Mouse (Mus musculus): ENCODE data around the gene Rab3b.

Rab3b gene

DNA sequence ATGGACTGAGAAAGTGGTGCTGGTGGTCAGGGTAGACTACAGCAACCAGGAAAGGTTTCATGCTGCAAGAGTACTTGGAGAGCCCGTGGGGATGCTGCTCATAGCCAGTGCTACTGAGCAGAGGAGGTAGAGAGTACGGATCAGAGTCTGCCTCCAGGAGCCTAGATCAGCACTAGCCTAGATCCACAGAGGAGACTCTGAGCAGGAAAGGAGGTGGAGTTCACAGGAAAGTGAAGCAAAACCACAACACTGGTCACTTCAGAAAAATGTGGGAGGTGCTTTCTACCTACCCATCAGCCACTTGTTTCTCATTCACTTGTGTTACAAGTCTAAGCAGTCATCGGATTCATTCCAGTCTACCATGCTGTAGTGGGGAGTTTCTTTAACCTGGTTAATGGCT is 80.8 kb downstream of the Rab3b start:
- no peak for DNase-seq

DNA sequence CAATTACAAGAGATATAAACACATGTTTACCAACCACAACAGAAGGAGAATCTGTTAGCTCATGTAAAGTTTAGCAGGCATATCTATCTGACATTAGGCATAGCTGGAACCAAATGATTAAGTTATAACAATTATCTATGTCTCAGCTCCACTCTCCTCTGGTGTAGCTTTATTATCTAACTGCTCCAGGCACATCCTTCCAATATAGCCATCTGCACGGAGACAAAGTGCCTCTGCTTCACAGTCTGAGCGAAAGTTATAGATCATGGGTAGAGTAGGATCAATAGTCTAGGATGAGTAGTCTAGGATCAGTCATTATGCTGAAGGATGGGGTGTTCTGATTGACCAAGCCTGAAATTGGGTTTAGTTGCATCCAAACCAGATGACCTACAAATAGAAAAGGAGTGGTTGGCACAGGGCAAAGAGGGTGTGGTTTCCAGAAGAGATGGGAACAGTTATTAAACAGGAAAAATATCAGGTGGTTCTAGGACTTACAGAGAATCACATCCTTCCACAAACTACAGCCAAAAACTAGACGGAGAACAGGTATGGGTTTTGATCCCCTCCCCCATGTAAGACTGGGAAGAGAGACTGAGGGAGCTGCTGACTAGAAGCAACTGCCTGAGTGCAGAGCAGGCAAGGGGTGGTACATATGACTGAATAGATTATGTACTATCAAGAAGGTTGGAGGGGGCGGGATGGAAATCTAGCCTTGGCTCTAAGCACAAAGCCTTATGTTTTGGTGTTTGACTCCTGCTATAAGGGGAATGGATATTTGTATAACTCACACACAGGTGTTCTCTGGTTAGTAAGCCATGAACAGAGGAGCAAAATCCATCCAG is 82.0 kb downstream of the Rab3b start:
- no peak for DNase-seq

DNA sequence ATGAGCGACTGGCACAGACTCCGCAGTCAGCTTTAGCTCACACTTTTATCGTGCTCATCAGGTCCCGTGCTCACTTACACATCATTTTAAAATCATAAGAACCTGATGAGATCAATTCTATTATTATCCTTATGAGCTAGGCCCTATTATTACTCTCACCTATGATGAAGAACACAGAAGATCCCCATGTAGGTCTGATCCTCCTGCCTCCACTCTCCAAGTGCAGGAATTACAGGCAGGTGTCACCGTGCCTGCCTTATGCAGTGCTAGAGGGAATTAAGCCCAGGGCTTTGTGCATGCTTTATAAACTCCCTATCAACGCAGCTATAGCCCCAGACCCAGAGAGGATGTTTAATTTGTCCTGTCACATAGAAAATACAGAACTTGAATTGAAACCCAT is 84.2 kb downstream of the Rab3b start:
- no peak for DNase-seq

DNA sequence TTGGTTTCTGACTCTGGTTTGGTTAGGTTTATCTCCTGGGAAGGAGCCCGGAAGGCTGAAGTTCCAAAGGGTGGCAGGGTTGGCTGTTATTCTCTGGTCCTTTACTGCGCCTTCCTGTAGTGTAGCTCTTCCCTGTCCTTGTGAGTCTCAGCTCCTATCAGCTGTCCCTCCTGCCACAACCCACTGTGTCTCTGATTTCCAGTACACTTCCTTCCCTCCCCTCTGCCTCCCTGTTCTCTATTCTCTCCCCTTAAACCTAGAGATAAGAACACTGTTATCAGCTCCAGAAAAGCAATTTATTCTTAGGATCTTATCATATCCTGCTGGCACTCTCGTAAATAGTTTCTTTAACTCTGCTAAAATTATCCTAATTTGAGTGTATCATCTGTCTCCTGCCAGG is 90.7 kb downstream of the Rab3b start:
- no peak for DNase-seq

DNA sequence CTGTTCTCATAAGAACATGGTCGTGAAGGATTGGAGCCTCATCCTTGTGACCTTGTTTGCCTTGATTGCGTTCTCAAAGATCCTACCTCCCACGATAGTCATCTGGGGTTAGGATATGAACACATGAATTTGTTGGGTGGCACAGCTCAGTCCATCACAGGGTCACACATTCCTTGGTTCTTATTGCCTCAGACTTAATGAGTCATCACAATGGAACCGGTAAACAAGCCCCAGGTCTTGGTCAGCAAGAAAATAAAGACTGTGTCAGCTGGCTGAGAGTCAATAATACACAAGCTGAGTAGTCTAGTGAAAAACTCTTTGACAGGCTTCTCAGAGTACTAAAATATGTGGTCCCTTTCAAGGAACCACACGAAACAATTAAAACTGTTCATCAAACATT is 92.2 kb downstream of the Rab3b start:
- DNase-seq, result no peak

DNA sequence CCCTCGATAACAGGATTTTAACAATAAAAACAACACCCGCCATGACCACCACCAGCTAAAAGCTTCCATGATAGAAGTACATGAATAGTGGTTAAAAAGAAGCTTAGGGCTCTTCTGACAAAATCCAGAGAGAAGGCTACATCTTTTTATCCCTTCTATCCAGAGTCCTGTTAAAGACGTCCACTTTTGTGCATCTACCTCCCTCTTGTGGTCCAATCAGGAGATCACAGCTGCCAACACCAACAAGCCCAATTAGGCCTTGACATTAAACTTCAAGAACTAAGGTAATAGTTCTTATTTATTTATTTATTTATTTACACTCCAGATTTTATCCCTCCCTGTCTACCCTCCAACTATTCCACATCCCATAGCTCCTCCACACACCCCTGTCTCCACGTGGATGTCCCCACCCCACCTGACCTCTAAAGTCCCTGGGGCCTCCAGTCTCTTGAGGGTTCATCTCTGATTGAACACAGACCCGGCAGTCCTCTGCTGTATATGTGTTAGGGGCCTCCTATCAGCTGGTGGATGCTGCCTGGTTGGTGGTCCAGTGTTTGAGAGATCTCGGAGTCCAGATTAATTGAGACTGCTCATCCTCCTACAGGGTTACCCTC is 97.7 kb downstream of the Rab3b start:
- DNase-seq, result peak; percentile 42

DNA sequence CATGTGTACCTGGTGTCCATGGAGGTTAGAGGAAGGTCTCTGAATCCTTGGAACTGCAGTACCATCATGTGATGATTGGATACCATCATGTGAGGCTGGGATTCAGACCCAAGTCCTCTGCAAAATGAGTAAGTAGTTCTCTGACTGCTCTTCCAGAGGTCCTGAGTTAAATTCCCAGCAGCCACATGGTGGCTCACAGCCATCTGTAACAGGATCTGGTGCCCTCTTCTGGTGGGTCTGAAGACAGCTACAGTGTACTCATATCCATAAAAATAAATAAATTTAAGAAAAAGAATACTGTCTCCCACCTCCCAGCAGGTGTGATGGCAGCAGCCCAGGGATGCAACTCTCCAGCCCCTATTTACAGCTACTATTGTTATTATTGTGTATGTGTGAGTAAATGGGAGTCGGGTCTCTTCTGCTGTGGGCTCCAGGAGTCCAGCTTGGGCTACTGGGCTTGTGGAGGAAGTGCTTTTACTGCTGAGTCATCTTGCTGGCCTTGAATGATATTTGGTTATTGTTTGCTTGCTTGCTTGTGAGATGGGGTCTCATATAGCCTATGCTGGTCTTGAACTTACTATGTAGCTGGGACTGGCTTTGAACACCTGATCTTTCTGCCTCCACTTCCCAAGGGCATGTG is 108.1 kb downstream of the Rab3b start:
- DNase-seq, result no peak

DNA sequence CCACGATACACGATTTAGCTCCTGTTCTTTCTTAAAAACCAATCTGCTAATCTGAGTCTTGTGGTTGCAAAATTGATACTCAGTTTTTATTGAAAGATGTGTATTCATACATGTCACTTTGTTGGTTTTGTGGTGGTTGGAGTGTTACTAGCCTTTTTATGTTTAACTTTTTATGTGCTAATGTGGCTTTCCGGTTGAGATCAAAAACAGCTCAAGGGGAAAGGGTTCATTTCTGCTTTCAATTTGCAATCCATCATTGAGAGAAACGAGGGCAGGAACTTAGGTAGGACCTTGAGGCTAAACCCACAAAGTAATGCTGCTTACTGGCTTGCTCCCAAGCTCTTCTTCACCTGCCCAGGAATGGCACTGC is 108.6 kb downstream of the Rab3b start:
- no peak for DNase-seq

DNA sequence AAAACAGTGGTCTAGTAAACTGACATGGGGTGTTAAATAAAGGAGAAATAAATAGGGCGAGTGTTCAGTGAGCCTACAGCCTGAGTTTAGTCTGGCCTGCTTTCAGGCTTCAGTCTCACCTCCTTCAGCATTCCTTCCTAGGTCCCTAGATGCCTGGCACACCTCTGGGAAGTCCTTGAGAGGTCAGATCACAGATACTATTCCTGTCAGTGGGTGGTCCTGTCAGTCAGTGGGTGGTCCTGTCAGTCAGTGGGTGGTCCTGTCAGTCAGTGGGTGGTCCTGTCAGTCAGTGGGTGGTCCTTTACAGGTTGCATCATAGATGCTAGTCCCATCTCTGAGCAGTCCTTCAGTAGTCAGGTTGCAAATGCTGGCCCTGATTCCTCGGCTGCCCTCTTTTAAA is 110.6 kb downstream of the Rab3b start:
- no peak for DNase-seq

DNA sequence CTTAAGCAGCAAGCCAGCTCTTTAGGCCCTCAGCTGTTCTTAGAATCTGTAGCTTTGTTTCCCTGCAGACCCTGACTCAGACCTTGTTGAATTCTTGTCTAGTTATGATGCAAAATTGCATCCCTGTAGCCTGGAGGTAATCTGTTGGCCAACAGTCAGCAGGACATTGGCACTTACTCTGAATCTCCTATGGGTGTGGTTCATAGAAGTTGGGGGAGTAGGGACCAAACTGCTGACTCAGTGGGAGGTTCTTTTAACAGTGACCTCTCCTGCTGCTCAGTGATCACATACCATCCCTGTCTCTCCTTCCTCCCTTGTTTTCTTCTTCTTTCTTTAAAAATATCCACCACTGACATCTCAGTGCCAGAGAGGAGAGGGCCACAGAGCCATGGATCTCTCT is 111.2 kb downstream of the Rab3b start:
- DNase-seq, result no peak

DNA sequence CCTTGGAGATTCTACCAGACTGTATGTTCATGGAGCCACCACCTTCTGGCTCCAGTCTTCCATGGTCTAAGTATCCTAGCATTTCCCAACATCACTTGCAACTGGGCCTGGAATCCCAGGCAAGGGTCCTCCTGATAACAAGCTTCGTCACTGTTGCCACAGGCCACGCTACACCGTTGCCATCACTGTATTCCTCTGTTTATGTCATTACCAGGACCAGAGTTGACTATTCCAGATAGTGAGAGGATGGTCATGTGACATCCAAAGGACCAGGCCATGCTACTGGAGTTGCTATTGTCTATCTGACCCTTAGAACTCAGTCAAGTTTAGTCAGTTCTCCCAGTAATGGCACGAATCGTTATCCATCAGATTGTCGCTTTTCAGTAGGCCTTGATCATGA is 111.7 kb downstream of the Rab3b start:
- no peak for DNase-seq

DNA sequence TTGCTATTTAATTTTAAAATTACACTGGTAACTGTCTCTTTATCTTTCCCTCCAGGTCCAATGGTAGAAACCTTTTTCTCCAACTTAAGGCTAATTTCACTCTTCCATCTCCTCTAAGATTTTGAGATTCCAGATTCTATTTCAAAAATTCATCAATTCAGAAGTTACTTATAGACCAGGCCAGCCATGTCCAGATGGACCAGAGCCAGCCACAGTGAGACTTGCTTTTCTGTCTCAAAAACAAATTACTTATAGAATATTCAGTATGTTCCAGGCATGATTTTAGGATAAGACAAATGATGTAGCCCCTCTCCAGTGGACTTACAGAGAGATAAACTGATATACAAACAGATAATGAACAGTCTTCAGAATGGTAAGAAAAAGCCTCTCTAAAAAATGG is 112.9 kb downstream of the Rab3b start:
- DNase-seq, result no peak
